Mouse (Mus musculus) MEL (cell line): ENCODE results near the gene Ccdc106. TPM values are rescaled to one million over a fixed set of nuclear protein-coding genes. Genes with fewer than 3 reads are reported as not detected.

Experiments
- DNase-seq: peaks from one replicate; pipeline ENCODE4 v3.0.0; 2011; ENCODE audit warnings: low read depth, low spot score
- H3K27ac ChIP-seq: 2 replicates; pipeline ENCODE4 v1.5.1; 2012; ENCODE audit warnings: low read depth, mild to moderate bottlenecking, control low read depth, low read length, moderate library complexity; ENCODE audit not compliant: control insufficient read depth
- H3K27me3 ChIP-seq, 2 experiments: fragments of 150-350 bp in 1 of 2; sonication (generic) in 1 of 2; 2 replicates each; pipeline ENCODE4 v1.6.1; 2012; ENCODE audit warnings: low read length in 2 of 2, mild to moderate bottlenecking in 2 of 2, improper control_type of control experiment in 1 of 2, moderate library complexity in 1 of 2; ENCODE audit not compliant: insufficient read depth in 2 of 2, control insufficient read depth in 1 of 2
- H3K36me3 ChIP-seq, 2 experiments: 2 replicates each; pipeline ENCODE4 v1.6.1; 2012 to 2014; ENCODE audit warnings: low read length in 2 of 2, improper control_type of control experiment in 1 of 2, inconsistent platforms in 1 of 2, mild to moderate bottlenecking in 1 of 2; ENCODE audit not compliant: insufficient read depth in 2 of 2, control insufficient read depth in 1 of 2
- H3K4me1 ChIP-seq, 2 experiments: fragments of 150-350 bp in 1 of 2; sonication (generic) in 1 of 2; 2 replicates each; pipeline ENCODE4 v1.6.1; 2012; ENCODE audit warnings: low read length in 2 of 2, improper control_type of control experiment in 1 of 2, mild to moderate bottlenecking in 1 of 2; ENCODE audit not compliant: insufficient read depth in 2 of 2, control insufficient read depth in 1 of 2
- H3K4me3 ChIP-seq, 2 experiments: fragments of 150-350 bp in 1 of 2; sonication (generic) in 1 of 2; 2 replicates each; pipeline ENCODE4 v1.5.1; 2012; ENCODE audit warnings: low read depth in 2 of 2, low read length in 2 of 2, mild to moderate bottlenecking in 2 of 2, moderate library complexity in 2 of 2, control low read depth in 1 of 2, improper control_type of control experiment in 1 of 2; ENCODE audit not compliant: control insufficient read depth in 1 of 2, insufficient read depth in 1 of 2
- H3K79me2 ChIP-seq: 2 replicates; pipeline ENCODE4 v1.6.1; 2012; ENCODE audit warnings: mild to moderate bottlenecking, low read length, moderate library complexity; ENCODE audit not compliant: control insufficient read depth, poor library complexity, insufficient read depth
- H3K9ac ChIP-seq: 2 replicates; pipeline ENCODE4 v1.6.1; 2012; ENCODE audit warnings: low read depth, mild to moderate bottlenecking, control low read depth, low read length, moderate library complexity; ENCODE audit not compliant: control insufficient read depth, poor library complexity, severe bottlenecking
- H3K9me3 ChIP-seq: fragments of 150-350 bp; sonication (generic); replicated peaks from 2 replicates; pipeline ENCODE4 v1.6.1; 2012; ENCODE audit warnings: mild to moderate bottlenecking, low read length, improper control_type of control experiment, moderate library complexity; ENCODE audit not compliant: insufficient read depth
- E2F4 ChIP-seq: IDR thresholded peaks from 2 replicates; pipeline ENCODE4 v1.6.1; 2011; ENCODE audit warnings: low read depth, low read length, improper control_type of control experiment, borderline replicate concordance
- ELF1 ChIP-seq: IDR thresholded peaks from 2 replicates; pipeline ENCODE4 v1.6.1; 2014; ENCODE audit warnings: low read depth, mild to moderate bottlenecking, inconsistent platforms, low read length, improper control_type of control experiment, moderate library complexity
- ETS1 ChIP-seq: IDR thresholded peaks from 2 replicates; pipeline ENCODE4 v1.6.1; 2012; ENCODE audit warnings: low read depth, mild to moderate bottlenecking, inconsistent platforms, low read length, improper control_type of control experiment, moderate library complexity
- GATA1 ChIP-seq: IDR thresholded peaks from 2 replicates; pipeline ENCODE4 v1.6.1; 2011; ENCODE audit warnings: low read depth, low read length, improper control_type of control experiment
- HCFC1 ChIP-seq: IDR thresholded peaks from 2 replicates; pipeline ENCODE4 v1.6.1; 2012; ENCODE audit warnings: low read depth, mild to moderate bottlenecking, inconsistent platforms, low read length, improper control_type of control experiment, moderate library complexity
- KAT2A ChIP-seq: conservative IDR thresholded peaks from 2 replicates; pipeline ENCODE4 v1.6.1; 2012; ENCODE audit warnings: low read depth, low read length, improper control_type of control experiment, inconsistent platforms
- MAZ ChIP-seq: IDR thresholded peaks from 2 replicates; pipeline ENCODE4 v1.6.1; 2012; ENCODE audit warnings: low read depth, mild to moderate bottlenecking, inconsistent platforms, low read length, improper control_type of control experiment
- MEF2A ChIP-seq: IDR thresholded peaks from 2 replicates; pipeline ENCODE4 v1.6.1; 2014; ENCODE audit warnings: low read depth, mild to moderate bottlenecking, inconsistent platforms, low read length, improper control_type of control experiment; ENCODE audit not compliant: poor library complexity, insufficient replicate concordance, severe bottlenecking; ENCODE audit errors: extremely low read depth
- MXI1 ChIP-seq: IDR thresholded peaks from 2 replicates; pipeline ENCODE4 v1.6.1; 2011; ENCODE audit warnings: mild to moderate bottlenecking, low read depth, low read length, improper control_type of control experiment
- POLR2A ChIP-seq, 2 experiments: IDR thresholded peaks; 2 replicates each; pipeline ENCODE4 v1.6.1; 2011 to 2012; ENCODE audit warnings: low read length in 2 of 2, mild to moderate bottlenecking in 2 of 2, control low read depth in 1 of 2, improper control_type of control experiment in 1 of 2, low read depth in 1 of 2, moderate library complexity in 1 of 2; ENCODE audit not compliant: control insufficient read depth in 1 of 2, insufficient read depth in 1 of 2, poor library complexity in 1 of 2
- RAD21 ChIP-seq: IDR thresholded peaks from 2 replicates; pipeline ENCODE4 v1.6.1; 2011; ENCODE audit warnings: mild to moderate bottlenecking, low read depth, low read length, improper control_type of control experiment
- RCOR1 ChIP-seq: IDR thresholded peaks from 2 replicates; pipeline ENCODE4 v1.6.1; 2012; ENCODE audit warnings: low read depth, mild to moderate bottlenecking, inconsistent platforms, low read length, improper control_type of control experiment
- SIN3A ChIP-seq: IDR thresholded peaks from 2 replicates; pipeline ENCODE4 v1.6.1; 2012; ENCODE audit warnings: low read length, improper control_type of control experiment, inconsistent platforms
- SMC3 ChIP-seq: IDR thresholded peaks from 2 replicates; pipeline ENCODE4 v1.6.1; 2011; ENCODE audit warnings: low read depth, low read length, improper control_type of control experiment
- TAL1 ChIP-seq: IDR thresholded peaks from 2 replicates; pipeline ENCODE4 v1.6.1; 2012; ENCODE audit warnings: mild to moderate bottlenecking, inconsistent platforms, low read length, moderate library complexity, mixed read lengths
- ZKSCAN1 ChIP-seq: IDR thresholded peaks from 2 replicates; pipeline ENCODE4 v1.6.1; 2012; ENCODE audit warnings: low read depth, mild to moderate bottlenecking, inconsistent platforms, low read length, improper control_type of control experiment, moderate library complexity
- ZNF384 ChIP-seq: IDR thresholded peaks from 2 replicates; pipeline ENCODE4 v1.6.1; 2012; ENCODE audit warnings: low read depth, mild to moderate bottlenecking, inconsistent platforms, low read length, improper control_type of control experiment
- polyA plus RNA-seq, 2 experiments: library from polyadenylated mRNA; stranded (reverse) in 1 of 2; unstranded in 1 of 2; fragments of >175 nt in 1 of 2; fragments of >200 nt in 1 of 2; gene quantifications; 2 replicates each; pipeline versions ENCODE4 v1.2.1 to v1.2.4; 2012; ENCODE audit warnings: low replicate concordance in 2 of 2, low read depth in 1 of 2; ENCODE audit not compliant: insufficient read length in 2 of 2, insufficient read depth in 1 of 2, missing spikeins in 1 of 2
- total RNA-seq: library from RNA; depleted of rRNA; stranded (reverse); fragments of 300-350 nt; gene quantifications from 2 replicates; pipeline ENCODE4 v1.2.3, GENCODE M21; 2012

Gene Ccdc106
- total and polyA plus RNA-seq, 3 experiments, result 0.50 to 0.82 TPM; not detected in 1

DNA sequence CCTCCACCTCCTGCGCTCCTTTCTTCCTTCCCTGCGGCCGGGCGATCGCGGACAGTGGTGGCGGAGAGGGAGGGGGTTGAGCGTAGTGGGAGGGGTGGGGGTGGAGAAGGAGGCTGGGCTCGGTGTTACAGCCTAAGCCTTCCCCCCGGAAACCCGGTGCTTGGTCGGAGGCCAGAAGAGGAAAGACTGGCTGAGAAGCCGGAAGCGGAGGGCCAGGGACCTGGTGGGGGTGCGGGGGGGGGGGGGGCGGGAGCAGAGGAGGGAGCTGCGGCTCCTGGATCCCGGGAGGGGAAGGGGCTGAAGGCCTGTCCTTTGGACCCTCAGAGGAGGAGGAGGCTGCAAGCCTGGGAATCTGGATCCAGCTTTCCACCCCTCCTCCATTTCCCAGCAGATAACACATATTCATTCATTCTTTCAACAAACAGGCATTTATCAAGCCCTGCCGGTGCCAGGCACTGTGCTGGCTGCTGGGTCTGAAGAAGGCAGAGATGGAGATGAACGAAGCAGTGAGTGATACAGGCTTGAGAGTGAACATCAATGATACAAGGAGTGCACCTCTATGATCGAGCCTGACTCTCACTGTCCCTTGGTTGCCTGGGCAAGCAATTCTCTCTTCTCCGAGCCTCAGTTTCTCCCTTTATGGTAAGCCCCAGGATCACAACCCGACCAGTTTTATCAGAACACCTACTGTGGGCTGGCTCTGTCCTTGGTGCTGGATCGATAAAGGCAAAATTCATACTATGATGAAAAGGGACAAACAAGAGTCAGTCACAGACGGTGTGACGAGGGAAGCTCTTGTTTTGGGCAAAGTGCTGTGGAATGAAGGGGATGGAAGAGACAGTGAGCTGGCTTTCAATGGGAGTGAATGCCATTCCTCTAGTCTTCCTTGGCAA, 24.1 kb upstream of the Ccdc106 start, which contains the start of gene Zfp579:
Gene Zfp579, minus strand, starts transcription at position 156 of the 893 bp plus-strand sequence.
- Histone ChIP-seq H3K4me1 (no peaks in the 10 kb centered on the region; a peak in 1 of 4 replicates), H3K27me3 (no peaks in the 10 kb centered on the region), H3K9me3 (no peaks in the 10 kb centered on the region), H3K9ac (peak within 1 kb of the TSS; percentile 59), H3K36me3 (no peaks in the 10 kb centered on the region), H3K79me2 (no peaks in the 10 kb centered on the region), H3K27ac (no peak within 1 kb of the TSS), H3K4me3 (peak within 1 kb of the TSS; percentile 54 to 55)
- DNase-seq, result peak; percentile 72
- no peak for TF ChIP-seq RAD21
- peak; percentile 54; the same call in 1 of the 2 replicates for TF ChIP-seq HCFC1
- TF ChIP-seq MEF2A, result no peak
- no peak for TF ChIP-seq TAL1
- TF ChIP-seq SIN3A, result peak; percentile 52
- no peak for TF ChIP-seq SMC3
- no peak for TF ChIP-seq MXI1
- no peak for TF ChIP-seq ELF1
- no peak for TF ChIP-seq MAZ
- no peak for TF ChIP-seq E2F4
- no peak for TF ChIP-seq POLR2A (IDR thresholded peaks at IDR 0.05; ENCODE audit: control insufficient read depth in 1 of 2, insufficient read depth in 1 of 2, low read depth in 1 of 2, low read length in 2 of 2, poor library complexity in 1 of 2)
- peak; percentile 79; the same call in 1 of the 2 replicates for TF ChIP-seq ZKSCAN1
- no peak for TF ChIP-seq KAT2A
- TF ChIP-seq RCOR1, result no peak
- no peak for TF ChIP-seq GATA1

DNA sequence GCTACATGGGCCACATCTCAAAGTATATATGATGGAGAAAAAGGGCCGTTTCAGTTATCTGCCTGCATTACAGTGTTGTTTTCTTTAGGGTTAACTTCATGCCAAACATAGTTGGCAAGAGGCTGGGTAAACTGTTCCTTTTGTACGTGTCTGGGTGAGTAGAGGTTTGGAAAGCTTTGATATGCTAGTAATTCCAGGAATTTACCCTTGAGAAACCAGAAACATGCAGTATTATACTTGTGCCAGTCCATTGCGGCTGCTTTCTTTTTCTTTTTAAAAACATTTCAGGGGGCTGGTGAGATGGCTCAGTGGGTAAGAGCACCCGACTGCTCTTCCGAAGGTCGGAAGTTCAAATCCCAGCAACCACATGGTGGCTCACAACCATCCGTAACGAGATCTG, 23.4 kb upstream of the Ccdc106 start:
- no peak overlapping the region for H3K9ac ChIP-seq

More for the DNA sequence above, 23.4 kb upstream of the Ccdc106 start:
- H3K27ac ChIP-seq, result no peak overlapping the region
- H3K4me1 ChIP-seq, result no peaks in the 10 kb centered on the region; a peak in 1 of 4 replicates
- no peak overlapping the region for H3K4me3 ChIP-seq
- no peaks in the 10 kb centered on the region for H3K27me3 ChIP-seq
- no peaks in the 10 kb centered on the region for H3K79me2 ChIP-seq
- H3K9me3 ChIP-seq, result no peaks in the 10 kb centered on the region
- H3K36me3 ChIP-seq, result no peaks in the 10 kb centered on the region
- no peak for DNase-seq
- TF ChIP-seq ZNF384 (no peak), ETS1 (no peak), RCOR1 (no peak)
